Mouse (Mus musculus): ENCODE measurements around the gene Apba2. TPM values are rescaled to one million over a fixed set of nuclear protein-coding genes. Genes with fewer than 3 reads are reported as not detected.

The Apba2 gene
- total RNA-seq, 2 experiments from 2014 or later, result 249 to 253 TPM

DNA sequence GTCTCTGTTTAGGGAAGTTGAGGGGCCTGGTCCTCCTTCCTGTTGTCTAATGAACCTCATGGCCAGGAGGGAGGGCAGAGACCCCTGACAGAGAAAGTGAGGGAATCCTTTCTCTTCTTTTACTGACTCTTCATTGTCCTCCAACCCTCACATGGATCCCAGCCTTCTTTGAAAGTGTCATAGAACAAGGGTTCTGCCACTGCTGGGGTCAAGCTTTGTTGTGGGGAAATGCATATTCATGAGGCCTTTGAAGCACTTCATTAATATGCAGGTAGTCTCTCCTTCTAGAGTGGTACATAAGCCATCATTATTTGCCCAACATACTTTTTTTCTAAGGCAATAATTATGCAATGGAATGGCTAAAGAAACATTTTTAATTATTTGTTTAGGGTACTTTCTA lies 133.0 kb downstream of the Apba2 start:
- intact Hi-C loops (cut with DNase I), result loop anchor here (5.0 kb wide), 1 partner anchor 57 kb away; no protein-coding TSS in a partner anchor
- no peak for DNase-seq (ENCODE audit: low spot score in 2 of 2)

DNA sequence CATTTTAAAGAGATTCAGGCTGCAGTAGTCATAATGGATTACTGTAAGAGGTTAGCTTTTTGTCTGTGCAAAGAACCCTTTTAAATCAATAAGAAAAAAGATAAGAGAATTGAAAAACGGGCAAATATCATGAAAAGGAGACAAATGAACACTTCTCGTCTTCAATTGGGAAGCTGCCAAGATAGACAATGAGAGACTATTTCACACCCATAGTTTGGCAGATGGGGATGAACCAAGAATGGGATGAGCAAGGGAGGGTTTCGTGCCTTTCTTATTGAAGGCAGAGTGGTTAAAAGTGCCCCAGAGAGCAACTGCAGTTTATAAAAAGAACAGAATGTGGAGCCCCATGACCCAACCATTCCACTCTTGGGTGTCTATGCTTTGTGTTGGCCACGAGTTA lies 137.4 kb downstream of the Apba2 start:
- intact Hi-C loops (cut with DNase I), result no loop called here
- no peak for DNase-seq (ENCODE audit: low spot score in 2 of 2)

DNA sequence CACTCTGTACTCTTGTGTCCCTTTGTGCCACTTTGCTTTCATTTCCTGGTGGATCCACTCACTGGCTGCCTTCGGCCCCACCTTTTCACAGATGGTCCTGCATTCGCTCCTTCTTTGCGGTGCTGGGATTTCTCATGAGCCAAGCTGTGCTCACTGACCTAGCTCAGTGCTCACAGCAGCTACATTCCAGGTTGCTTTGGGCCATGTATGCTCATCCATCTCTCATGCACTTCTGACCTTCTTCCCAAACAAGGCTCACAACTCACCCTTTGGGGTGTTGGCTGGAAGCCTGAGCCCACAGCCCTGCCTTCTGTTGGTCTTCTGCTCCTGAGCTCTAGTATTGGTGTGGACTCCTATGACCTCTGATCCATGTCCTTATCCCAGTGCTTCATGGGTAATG lies 139.1 kb downstream of the Apba2 start:
- no peak for DNase-seq (ENCODE audit: low spot score in 2 of 2)
- intact Hi-C loops (cut with DNase I), result no loop called here

DNA sequence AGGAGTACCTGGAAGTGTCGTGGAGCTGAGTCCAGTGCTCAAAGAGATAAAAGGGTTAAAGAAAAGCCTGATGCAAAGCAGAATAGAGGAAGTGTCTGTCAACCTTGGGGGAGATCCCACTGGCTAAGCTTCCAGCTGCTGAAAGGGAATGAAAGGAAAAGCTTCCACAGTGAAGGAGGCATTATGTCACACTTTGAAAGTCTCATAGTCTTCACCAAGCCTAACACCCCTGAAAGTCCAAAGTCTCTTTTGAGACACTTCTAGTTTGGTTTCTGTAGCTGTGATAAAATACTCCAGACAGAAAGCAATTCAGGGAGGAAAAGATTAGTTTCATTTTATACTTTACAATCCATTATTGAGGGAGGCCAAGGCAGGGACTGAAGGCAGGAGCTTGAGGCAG lies 141.4 kb downstream of the Apba2 start:
- DNase-seq (ENCODE audit: low spot score in 2 of 2), result no peak
- intact Hi-C loops (cut with DNase I), result no loop called here

DNA sequence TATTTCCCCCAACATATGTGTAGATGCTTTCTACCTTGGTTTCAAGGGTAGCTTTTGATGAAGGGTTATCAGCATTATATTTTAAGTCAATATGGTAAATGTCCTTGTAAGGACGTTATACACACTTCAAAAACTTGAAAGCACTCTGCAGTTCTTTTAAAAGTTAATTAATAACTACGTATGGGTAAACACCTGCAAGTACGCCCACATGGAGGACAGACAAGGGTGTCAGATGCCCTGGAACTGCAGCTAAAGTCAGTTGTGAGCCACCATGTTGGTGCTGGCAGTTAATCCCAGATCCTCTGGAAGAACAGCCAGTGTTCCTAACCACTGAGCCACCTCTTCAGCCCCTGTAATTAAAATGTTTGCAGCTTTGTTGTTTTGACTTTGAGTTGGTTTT lies 144.0 kb downstream of the Apba2 start:
- intact Hi-C loops (cut with DNase I), result no loop called here

DNA sequence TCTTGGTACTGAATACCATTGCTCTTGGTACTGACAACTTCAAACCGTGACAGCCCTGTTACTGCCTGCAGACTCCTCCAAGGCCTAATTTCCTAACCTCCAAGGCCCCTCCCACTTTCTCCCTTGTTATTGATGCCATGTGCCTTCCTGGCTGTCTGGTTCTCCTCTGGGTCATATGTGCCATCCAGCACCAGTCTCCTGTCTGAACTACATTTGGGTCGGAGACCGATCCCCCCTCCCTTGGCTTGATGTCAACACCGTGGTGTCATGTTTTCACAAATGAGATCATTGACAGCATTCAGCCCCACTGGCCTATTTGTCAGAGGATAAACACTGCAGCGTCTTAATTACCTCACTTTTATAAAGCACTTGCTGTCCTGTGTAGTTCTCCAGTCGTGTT lies 144.5 kb downstream of the Apba2 start:
- DNase-seq (ENCODE audit: low spot score in 2 of 2), result no peak
- intact Hi-C loops (cut with DNase I), result no loop called here

More for the DNA sequence above, 144.0 kb downstream of the Apba2 start:
- no peak for DNase-seq (ENCODE audit: low spot score in 2 of 2)

DNA sequence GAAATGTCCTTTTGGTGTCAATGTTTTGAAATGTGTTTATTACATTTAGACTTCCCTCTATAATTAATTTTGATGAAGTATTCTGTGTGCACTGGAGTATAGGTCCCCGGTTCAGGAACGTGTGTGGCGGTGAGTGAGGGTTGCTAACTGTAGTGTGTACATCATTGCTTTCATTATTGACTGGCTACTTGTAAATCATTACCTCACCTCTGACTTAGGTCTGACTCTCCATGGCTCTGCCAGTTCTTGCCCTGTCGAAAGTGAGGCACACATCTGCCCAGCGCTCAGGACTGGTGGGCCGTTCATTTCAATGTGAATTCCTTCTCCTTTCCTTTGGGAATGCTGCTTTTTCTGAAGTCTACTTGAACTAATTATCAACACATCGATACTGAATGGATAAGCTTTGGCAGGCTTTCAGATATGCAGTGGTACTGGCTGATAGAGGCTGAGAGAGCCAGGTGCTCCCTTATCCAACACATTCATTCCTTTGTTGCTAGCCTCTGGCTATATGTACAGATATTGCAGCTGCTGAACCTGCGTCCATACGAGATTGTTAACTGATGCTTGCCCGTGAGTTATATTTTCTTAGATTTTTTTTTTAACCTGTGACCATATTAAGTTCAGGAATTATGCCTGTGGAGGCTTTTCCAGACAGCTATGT lies 147.6 kb downstream of the Apba2 start:
- DNase-seq (ENCODE audit: low spot score in 2 of 2), result no peak
- intact Hi-C loops (cut with DNase I), result no loop called here

DNA sequence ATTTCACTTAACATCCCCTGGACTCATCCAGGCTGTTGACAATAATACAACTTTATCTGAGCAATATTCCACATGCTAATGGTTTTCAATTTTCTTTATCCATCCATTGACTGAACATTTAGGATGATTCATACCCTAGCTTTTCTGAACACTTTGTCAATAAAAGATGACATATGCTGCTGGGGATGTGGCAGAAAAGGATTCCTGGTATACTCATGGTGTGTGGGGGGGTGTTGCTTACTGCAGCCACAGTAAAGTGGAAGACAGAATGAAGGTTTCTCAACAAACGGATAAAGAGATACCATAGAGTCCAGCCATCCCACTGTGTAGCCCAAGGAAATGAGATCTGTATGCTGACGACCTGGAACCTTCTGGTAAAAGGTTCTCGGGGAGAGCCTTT lies 150.5 kb downstream of the Apba2 start:
- no peak for DNase-seq (ENCODE audit: low spot score in 2 of 2)
- intact Hi-C loops (cut with DNase I), result no loop called here

DNA sequence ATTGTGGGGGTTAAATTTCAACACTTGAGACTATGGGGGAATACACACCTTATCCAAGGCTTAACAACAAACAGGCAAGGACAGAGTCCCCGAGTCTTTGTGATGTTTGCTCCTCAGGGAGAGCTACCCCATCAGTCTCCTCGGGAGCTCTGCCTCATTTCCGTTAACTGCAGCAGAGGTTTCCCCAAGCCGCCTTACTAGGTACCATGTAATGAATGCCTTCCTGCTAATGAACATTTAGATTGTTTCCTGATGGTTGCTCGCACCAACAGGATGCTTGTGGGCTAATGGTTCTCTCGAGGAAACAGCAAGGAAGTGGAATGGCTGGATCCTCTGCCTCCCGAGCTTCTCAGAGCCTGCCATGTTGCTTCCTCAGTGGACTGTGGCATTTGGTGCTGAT lies 155.3 kb downstream of the Apba2 start:
- intact Hi-C loops (cut with DNase I), result no loop called here
- no peak for DNase-seq (ENCODE audit: low spot score in 2 of 2)

DNA sequence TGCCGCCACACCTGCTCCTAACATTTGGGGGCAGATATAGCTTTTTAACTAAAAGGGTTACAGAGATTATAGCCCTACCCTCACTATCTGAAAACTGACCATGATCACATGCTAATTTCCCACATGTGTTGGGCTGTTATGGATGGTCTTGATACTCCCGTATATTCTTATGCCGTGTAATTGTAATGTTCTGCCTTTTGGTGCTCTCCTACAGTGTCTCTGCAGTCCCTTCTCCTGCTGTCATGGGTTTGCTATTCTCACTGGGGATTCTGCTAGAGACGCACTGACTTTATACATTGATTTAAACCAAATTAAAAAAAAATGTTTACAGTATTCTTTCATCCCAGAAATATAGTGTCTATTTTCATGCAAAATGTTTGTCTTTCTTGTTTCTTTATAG lies 157.4 kb downstream of the Apba2 start:
- intact Hi-C loops (cut with DNase I), result no loop called here
- DNase-seq (ENCODE audit: low spot score in 2 of 2), result no peak

DNA sequence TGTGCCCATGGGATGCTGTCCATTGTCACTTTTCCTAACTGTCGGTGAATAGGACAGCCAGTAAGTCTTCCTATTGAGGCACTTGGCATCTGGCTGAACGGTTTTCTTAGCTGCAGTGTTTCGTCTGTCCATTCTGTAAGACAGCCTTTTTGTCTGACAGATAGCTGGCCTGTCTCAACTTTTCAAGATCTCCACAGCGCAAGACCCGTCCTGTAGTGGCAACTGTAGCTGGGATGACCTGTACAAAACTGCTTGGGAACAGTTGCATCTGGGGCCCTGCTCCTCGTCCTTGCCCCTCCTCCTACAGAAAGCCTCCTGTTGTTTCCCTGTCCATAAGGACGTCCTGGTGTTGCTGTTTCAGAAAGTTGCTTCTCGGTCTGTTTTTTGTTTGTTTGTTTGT lies 157.8 kb downstream of the Apba2 start:
- intact Hi-C loops (cut with DNase I), result no loop called here
- DNase-seq (ENCODE audit: low spot score in 2 of 2), result no peak

DNA sequence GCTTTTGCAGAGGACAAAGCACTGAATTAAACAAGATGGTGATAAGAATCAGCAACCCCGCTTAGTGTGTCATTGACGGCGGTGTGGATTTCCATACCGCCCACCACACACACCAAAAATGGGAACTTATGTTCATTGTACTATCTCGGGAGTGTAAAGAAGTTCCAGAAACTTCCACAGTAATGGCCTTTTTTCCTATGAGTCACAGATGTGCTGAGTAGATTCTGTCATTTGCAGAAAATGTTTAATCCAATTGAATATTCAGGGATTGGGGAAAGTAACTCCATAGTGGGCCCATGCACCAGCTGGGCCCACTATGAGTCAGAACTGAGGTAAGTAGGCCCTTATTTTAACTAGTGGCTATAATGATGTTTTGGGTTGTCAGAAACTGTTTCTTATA lies 161.0 kb downstream of the Apba2 start:
- intact Hi-C loops (cut with DNase I), result no loop called here
- peak in 1 of 2 experiments; percentile 56 for DNase-seq (ENCODE audit: low spot score in 2 of 2)

DNA sequence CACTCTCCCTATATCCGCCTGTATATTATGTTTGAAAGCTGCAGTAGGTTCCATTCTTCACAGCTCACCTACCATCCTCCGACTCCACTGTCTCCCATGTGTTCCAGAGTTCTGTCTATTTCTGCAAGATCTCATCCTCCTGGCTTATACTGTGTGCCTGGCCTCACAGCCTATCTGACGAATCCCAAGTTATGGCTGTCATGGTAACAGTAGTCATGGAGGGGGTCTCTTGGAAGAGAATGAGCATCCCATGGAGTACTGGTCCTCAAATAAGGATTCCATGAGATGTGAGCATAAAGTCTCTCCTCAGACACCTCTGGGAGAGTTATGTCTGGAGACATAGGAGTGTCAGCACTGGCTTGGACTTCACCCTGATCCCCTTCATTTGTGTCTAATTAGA lies 162.1 kb downstream of the Apba2 start:
- no peak for DNase-seq (ENCODE audit: low spot score in 2 of 2)
- intact Hi-C loops (cut with DNase I), result no loop called here

DNA sequence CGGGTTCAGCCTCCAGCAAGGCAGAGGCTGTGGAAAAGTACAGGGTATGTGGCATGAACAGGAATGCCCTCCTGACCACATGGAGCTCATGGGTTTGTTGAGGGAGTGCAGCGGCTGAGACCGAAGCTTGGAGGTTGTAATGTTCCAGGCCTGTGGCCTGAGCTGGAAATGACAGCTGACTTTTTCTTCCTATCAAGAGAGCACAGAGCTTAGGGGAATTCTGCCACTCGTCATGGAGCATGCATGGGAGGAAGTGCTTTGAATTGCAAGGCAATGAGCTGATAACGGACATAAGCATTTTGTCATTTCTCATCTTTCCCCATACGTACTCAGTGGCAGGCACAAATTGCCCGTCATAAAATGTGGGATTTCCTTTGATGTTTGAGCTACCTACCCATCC lies 163.6 kb downstream of the Apba2 start:
- intact Hi-C loops (cut with DNase I), result no loop called here

DNA sequence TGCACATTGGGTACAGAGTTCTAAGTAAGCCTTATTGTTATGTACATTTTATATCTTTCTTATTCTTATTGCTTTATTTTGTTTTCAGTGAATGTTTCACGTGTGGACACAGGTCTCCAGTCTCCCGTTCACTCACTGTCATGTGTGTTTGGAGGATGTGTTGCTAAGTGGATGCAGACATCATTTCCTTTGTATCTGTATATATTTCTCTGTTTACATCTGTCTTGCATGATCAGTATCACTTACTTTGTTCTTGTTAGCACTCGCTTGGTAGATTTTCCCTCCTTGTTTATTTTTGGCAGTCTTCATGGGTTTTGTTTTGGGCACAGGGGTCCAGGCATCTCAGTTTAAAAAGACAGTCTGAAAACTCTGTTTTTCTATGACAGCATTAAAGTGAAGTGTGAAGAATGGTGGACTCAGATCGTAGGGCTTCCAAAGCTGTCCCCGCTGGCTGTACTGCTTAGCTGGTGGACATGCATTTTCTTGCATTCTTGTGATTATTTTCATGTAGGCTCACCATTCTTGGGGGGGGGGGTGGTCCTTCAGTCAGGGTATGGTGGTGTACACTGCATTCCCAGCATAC lies 164.3 kb downstream of the Apba2 start:
- DNase-seq (ENCODE audit: low spot score in 2 of 2), result no peak
- intact Hi-C loops (cut with DNase I), result no loop called here

More for the DNA sequence above, 163.6 kb downstream of the Apba2 start:
- DNase-seq (ENCODE audit: low spot score in 2 of 2), result no peak

DNA sequence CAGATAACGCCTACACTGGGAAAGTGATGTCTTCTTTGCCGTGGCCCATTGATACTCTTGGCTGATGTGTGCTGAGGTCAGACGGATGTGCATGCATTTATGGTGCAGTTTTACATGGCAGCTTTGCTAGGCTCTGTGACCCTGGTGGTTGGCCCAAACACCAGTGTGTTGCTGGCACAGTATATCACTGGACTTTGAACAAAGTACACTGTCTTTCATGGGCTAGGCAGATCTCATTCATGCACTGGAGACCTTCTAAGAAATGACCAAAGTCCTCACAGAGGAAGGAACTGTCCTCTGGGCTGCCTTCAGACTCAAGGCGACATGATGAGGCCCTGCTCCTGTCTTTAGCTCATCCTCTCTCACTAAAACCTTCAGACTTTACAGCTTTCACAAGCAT lies 166.5 kb downstream of the Apba2 start:
- intact Hi-C loops (cut with DNase I), result no loop called here
- DNase-seq (ENCODE audit: low spot score in 2 of 2), result no peak

DNA sequence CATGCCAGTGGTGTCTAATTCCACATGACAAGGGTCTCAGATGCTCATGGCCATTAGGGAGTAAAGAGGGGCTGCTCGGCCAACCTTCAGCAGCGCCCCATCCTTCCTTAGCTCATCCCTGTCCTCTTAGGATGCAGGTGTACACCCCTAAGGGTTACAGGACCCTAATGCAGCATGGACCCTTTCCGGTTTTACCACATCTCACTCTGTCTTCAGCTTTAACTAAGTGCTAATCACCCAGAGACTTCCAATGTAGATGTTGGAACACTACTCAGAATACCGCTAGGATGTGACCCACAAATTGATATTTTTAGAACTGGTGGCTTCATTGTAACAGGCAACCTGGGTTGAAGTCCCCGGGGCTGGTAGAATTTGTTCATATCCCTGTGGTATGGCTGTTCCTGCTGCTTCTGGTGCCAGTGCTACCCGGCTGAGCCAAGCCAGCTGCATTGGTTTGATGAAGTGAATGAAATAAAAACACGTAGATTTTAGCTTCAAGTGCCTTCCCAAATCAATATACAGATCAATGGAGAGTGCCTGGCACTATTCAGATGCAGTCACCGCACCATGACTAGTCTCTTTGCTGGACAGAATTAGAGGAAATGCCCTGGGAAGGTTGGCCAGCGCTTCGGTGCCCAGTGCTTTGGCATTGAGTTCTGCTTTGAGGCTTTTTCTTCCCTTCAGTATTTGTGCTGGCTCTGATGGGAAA lies 178.4 kb downstream of the Apba2 start:
- intact Hi-C loops (cut with DNase I), result no loop called here
- DNase-seq (ENCODE audit: low spot score in 2 of 2), result no peak

DNA sequence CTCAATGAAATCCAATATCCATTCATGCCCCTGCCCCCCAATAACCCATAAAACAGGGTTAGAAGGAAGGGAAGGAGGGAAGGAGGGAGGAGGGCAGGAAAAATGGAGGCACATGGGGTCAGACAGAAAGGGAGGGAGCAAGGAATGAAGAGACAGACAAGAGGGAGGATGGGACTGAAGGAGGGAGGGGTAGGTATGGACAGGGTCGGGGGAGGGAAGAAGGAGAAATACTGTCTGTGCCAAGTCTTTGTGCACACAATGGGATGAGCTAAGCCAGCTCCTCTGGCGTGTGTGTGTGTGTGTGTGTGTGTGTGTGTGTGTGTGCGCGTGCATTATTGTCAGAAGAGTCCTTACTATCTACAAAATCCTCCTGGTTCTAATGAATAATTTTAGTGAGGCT lies 183.4 kb downstream of the Apba2 start:
- DNase-seq (ENCODE audit: low spot score in 2 of 2), result no peak
- intact Hi-C loops (cut with DNase I), result no loop called here

DNA sequence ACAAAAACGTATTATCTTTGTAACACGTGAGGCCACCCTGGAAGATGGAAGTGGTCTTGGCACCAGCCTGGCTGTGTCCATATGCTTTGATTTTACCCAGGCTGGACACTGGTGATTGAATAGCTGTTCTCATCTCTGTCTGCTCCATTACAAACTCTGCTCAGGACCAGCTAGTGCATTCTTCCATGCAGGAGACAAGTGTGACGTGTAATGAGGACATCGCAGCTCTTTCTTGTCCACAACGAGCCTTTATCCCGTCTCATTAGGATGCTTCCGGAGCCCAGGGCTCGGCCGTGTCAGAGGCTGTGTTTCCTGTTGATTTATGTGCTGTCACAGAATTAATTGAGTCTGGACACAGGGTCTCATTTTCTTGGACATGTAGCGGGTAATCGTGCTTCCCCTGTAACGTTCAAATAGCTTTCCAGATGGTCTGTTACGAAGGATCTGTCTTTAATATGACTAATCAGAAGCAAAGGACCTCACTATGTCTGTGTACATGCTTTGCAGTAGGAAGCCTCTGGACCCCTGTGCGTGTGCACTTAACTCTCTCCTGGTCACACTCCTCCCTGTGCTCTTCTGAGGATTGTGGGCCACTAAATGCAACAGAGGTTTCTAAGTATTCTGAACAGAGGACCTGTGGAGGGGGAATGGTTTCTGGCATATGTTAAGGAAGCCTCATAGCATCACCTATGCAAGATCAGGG lies 186.8 kb downstream of the Apba2 start:
- intact Hi-C loops (cut with DNase I), result no loop called here
- DNase-seq (ENCODE audit: low spot score in 2 of 2), result no peak

DNA sequence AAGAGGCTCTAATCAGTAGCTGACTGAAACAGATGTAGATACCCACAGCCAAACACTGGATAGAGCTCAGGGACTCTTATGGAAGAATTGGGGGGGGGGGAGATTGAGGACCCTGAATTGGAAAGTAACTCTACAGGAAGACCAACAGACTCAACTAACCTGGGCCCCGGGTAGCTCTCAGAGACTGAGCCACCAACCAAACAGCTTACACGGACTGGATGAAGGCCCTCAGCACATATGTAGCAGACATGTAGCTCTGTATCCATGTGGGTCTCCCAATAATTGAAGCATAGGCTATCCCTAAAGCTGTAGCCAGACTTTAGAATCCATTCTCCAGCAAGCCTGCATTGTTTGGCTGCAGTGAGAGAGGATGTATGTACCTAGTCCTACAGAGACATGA lies 190.3 kb downstream of the Apba2 start:
- intact Hi-C loops (cut with DNase I), result no loop called here
- DNase-seq (ENCODE audit: low spot score in 2 of 2), result no peak
